Mouse (Mus musculus) adrenal gland, adult 2 months (tissue): ENCODE measurements at regions not wholly inside any gene's neighbourhood (a gene's known extent, or its start where the extent isn't known, plus 50 kb on each side); places are given as distances from the start of the nearest gene placed in this dataset.

ENCODE experiments used
- DNase-seq: peaks from one replicate; pipeline ENCODE4 v3.0.0; 2021

DNA sequence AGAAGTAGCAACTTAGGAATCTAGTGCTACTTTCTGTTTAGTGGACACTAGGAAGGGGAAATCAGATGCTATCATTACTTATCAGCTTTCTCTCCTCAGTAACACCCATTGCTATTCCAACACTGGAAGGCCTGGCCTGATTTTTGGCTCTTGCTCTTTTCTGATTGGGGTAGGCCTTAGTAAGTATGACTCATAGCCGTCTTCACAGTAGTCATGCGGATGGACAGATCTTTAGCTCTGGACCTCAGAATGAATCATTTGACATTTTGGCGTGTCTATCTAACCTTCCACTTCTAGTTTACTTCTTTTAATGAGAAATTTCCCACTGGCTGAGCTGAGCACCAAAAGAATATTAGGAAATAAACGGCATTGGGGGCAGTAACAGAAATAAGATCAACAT lies 71.4 kb upstream of the Esx1 start:
- DNase-seq: peak; percentile 4

DNA sequence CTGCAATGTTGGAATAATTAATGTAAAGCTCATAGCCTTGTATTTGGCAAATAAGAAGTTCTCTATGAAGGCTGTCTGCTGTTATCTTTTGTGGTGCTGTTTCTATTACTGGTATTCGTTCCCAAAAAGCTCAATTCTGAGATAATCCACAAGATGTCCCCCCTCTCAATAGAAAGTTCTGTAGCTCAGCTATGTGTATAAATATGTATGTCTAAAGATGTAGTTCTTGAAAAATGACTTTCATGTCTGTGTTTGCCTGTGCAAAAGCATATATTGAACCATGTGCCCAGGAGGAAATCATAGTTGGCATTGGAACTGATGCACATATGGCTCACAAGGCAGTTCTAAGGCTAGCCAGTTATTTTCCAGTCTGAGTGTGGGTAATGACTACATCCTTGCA lies 68.2 kb upstream of the Esx1 start:
- no peak for DNase-seq

DNA sequence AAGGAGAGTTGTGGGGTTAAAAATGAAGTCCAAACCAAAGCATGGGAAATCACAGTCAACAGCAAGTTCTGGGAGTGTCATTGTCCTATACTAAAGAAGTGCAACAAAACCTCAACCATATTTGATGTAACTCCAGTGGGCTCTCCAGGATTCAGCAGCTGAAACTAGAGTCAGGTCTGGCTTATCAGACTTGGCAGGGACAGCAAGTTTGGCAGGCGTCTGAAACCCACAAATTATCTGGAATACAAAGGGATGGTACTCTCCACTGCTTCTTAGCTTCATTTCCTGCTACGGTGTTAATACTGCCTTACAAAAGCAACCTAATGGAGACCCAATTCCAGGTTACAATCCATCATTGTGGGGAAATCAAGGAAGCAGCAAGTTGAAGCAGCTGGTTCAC lies 53.9 kb upstream of the Esx1 start:
- DNase-seq: no peak

DNA sequence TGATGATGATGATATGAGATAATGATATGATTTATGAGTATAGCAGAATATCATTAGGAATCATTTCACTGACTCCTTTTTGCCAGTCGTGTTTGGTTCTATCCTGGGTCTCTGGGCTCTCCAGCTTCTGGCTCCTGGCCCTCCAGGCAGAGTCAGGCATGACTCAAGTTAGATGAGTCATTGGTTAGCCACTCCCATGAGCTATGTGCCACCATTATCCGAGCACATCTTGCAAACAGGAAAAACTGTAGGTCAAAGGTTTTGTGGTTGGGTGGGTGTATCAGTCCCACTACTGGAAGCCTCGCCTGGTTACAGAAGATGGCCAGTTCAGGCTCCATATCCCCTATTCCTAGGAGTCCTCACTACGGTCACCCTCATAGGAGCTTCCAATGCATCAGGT lies 51.6 kb upstream of the Esx1 start:
- peak; percentile 4 for DNase-seq
